Mouse (Mus musculus): ENCODE results near the gene Ctnnal1.

DNA sequence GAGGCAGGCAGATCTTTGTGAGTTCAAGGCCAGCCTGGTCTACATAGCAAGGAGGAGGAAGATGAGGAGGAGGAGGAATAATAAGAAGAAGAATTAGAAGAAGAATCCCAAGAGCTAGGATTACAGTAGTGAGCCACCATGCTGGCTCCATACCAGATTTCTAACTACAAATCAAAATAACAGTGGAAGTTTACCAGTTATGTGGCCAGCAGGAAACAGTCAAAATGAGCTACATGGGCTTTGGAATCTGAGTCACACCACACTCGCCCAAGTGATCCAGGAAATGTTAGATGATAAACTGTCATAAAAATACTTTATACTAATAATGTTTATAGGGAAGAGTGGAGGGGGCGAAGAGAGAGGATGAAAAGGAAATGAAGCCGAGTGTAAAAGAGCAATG lies 24.7 kb downstream of the Ctnnal1 start:
- TF ChIP-seq CTCF (IDR thresholded peaks at IDR 0.05; ENCODE audit: low read depth) = no peak
- no peak for TF ChIP-seq EP300 (IDR thresholded peaks at IDR 0.05; ENCODE audit: low read depth)
